27 mouse cellular contexts compared by ENCODE assay signal in genomic region chr16:16676305-16676704, GRCm38 (mm10). TPM values are rescaled to one million over a fixed set of nuclear protein-coding genes. Genes with fewer than 3 reads are reported as not detected.
"Had no signal": no experiment of that assay in that cellular context is flagged by ENCODE, and none has a peak within 500 bp of the region (broad histone marks: within the 10 kb centered on the region; RNA-seq: fewer than 3 reads in every experiment).

TSS of gene Olfr19 (minus strand) at chr16:16676405.

- DNase-seq: heart, postnatal 10 days; heart, postnatal 14 days; heart, postnatal 36 days; kidney, adult 11 months; kidney, adult 18-20 months; kidney, adult 2 months; kidney, adult 8-10 months; kidney, adult 9 months; kidney, postnatal 10 days; kidney, postnatal 14 days; kidney, postnatal 25 days; kidney, postnatal 36 days; kidney, postnatal 4 days; layer of hippocampus, adult 9-11 months; layer of hippocampus, postnatal 36 days had no signal

RNA-seq across cellular contexts. Expression of gene Olfr19, which starts in this region (rescaled TPM):
- total RNA-seq: heart, postnatal 10 days; heart, postnatal 14 days; heart, postnatal 25 days; heart, postnatal 36 days; hematopoietic stem cell, adult 5-6 weeks; hindbrain, postnatal 0 days; layer of hippocampus, adult 18-20 months; layer of hippocampus, adult 2 months; layer of hippocampus, adult 8-10 months; layer of hippocampus, postnatal 10 days; layer of hippocampus, postnatal 14 days; layer of hippocampus, postnatal 25 days; layer of hippocampus, postnatal 36 days; left cerebral cortex, adult 18-20 months; left cerebral cortex, adult 2 months; left cerebral cortex, adult 8-10 months had no signal
